Mouse (Mus musculus) spleen, adult 2 months (tissue): ENCODE measurements at regions not wholly inside any gene's neighbourhood (a gene's known extent, or its start where the extent isn't known, plus 50 kb on each side); places are given as distances from the start of the nearest gene placed in this dataset.

Experiments used
- CTCF ChIP-seq: fragments of 200-500 bp; IDR thresholded peaks from 2 replicates; pipeline ENCODE4 v1.5.1; 2011; ENCODE audit warnings: mild to moderate bottlenecking, inconsistent platforms; ENCODE audit not compliant: insufficient read depth, insufficient read length, insufficient replicate concordance; ENCODE audit errors: extremely low read depth
- POLR2A ChIP-seq: fragments of 200-500 bp; IDR thresholded peaks from 2 replicates; pipeline ENCODE4 v1.6.1; 2011; ENCODE audit warnings: low read depth, low read length, inconsistent platforms

GRCm38 (mm10) chr8:93755981-93756380 is 53.8 kb upstream of the Gnao1 start:
- TF ChIP-seq CTCF (no peak), POLR2A (no peak)
